Comparison of ENCODE assay signal across 22 mouse cellular contexts in genomic region chr14:10795498-10796075, GRCm38 (mm10).
DNase-seq lines count a peak whose midpoint lies in the region; ATAC-seq lines count a peak whose summit lies in the region.
"Had no signal": no experiment of that assay in that cellular context is flagged by ENCODE, and none has a peak within 500 bp of the region (broad histone marks: within the 10 kb centered on the region; RNA-seq: fewer than 3 reads in every experiment).

No protein-coding gene starts in this region.

- no peak overlapping the region for H3K27ac ChIP-seq in hindbrain, embryonic 14.5 days
- no peak overlapping the region for H3K27ac ChIP-seq in hindbrain, embryonic 12.5 days
- H3K27ac ChIP-seq in midbrain, embryonic 14.5 days (replicated peaks; ENCODE audit: low read depth, low read length), result no peak overlapping the region
- no peak overlapping the region for H3K27ac ChIP-seq in midbrain, embryonic 10.5 days (replicated peaks)
- H3K27ac ChIP-seq in forebrain, embryonic 15.5 days (replicated peaks), result no peak overlapping the region
- H3K27ac ChIP-seq in midbrain, embryonic 16.5 days (ENCODE audit: low read length), result no peak overlapping the region

- H3K27me3 ChIP-seq in hindbrain, embryonic 14.5 days (ENCODE audit: control insufficient read depth, insufficient read depth, low read length), result no peaks in the 10 kb centered on the region
- H3K27me3 ChIP-seq in hindbrain, embryonic 12.5 days, result no peaks in the 10 kb centered on the region
- H3K27me3 ChIP-seq in midbrain, embryonic 14.5 days (ENCODE audit: control insufficient read depth, insufficient read depth, low read length), result no peaks in the 10 kb centered on the region
- H3K27me3 ChIP-seq in midbrain, embryonic 10.5 days (ENCODE audit: low read depth, poor library complexity, severe bottlenecking), result no peaks in the 10 kb centered on the region
- no peaks in the 10 kb centered on the region for H3K27me3 ChIP-seq in forebrain, embryonic 15.5 days
- H3K27me3 ChIP-seq in midbrain, embryonic 16.5 days (ENCODE audit: control insufficient read depth, insufficient read depth, low read depth, low read length), result no peaks in the 10 kb centered on the region
- H3K27me3 ChIP-seq: CH12.LX; heart, embryonic 12.5 days; megakaryocyte, embryonic 14.5 days had no signal

- intact Hi-C loops in left cerebral cortex, postnatal 4 days (cut with DNase I), result no loop called here

- no peaks in the 10 kb centered on the region for H3K36me3 ChIP-seq in hindbrain, embryonic 14.5 days (replicated peaks; ENCODE audit: control insufficient read depth, insufficient read depth)
- no peaks in the 10 kb centered on the region for H3K36me3 ChIP-seq in hindbrain, embryonic 12.5 days
- H3K36me3 ChIP-seq in midbrain, embryonic 14.5 days (ENCODE audit: control insufficient read depth, insufficient read depth, low read length), result no peaks in the 10 kb centered on the region
- H3K36me3 ChIP-seq in midbrain, embryonic 10.5 days, result no peaks in the 10 kb centered on the region
- H3K36me3 ChIP-seq in forebrain, embryonic 15.5 days, result no peaks in the 10 kb centered on the region
- no peaks in the 10 kb centered on the region for H3K36me3 ChIP-seq in midbrain, embryonic 16.5 days (ENCODE audit: control insufficient read depth, insufficient read depth, low read length)
- H3K36me3 ChIP-seq: G1E; heart, embryonic 12.5 days had no signal

- 52% methylated on average over 2 of the region's 2 CpGs for WGBS in hindbrain, embryonic 14.5 days
- WGBS in hindbrain, embryonic 12.5 days, result 73% methylated on average over 2 of the region's 2 CpGs
- WGBS in midbrain, embryonic 14.5 days, result 36% methylated on average over 2 of the region's 2 CpGs
- WGBS in midbrain, embryonic 10.5 days, result 88% methylated on average over 2 of the region's 2 CpGs
- WGBS in forebrain, embryonic 15.5 days, result 20% methylated on average over 2 of the region's 2 CpGs
- 37% methylated on average over 2 of the region's 2 CpGs for WGBS in midbrain, embryonic 16.5 days

- no peak overlapping the region for H3K4me2 ChIP-seq in hindbrain, embryonic 14.5 days (replicated peaks)
- no peak overlapping the region for H3K4me2 ChIP-seq in hindbrain, embryonic 12.5 days (replicated peaks)
- no peak overlapping the region for H3K4me2 ChIP-seq in midbrain, embryonic 14.5 days (ENCODE audit: low read length)
- H3K4me2 ChIP-seq in forebrain, embryonic 15.5 days (replicated peaks), result no peak overlapping the region
- H3K4me2 ChIP-seq in midbrain, embryonic 16.5 days (ENCODE audit: low read length), result no peak overlapping the region
- H3K4me2 ChIP-seq: heart, embryonic 12.5 days had no signal

- H3K4me3 ChIP-seq in hindbrain, embryonic 14.5 days (replicated peaks; ENCODE audit: low read length), result no peak overlapping the region
- H3K4me3 ChIP-seq in hindbrain, embryonic 12.5 days, result no peak overlapping the region
- no peak overlapping the region for H3K4me3 ChIP-seq in midbrain, embryonic 14.5 days (replicated peaks; ENCODE audit: low read depth, low read length)
- no peak overlapping the region for H3K4me3 ChIP-seq in midbrain, embryonic 10.5 days
- no peak overlapping the region for H3K4me3 ChIP-seq in forebrain, embryonic 15.5 days
- H3K4me3 ChIP-seq in midbrain, embryonic 16.5 days (ENCODE audit: low read depth, low read length), result no peak overlapping the region
- H3K4me3 ChIP-seq: heart, embryonic 12.5 days; megakaryocyte, embryonic 14.5 days had no signal

- peak; percentile 57; the same call in 1 of the 2 replicates for ATAC-seq in hindbrain, embryonic 14.5 days (ENCODE audit: low FRiP score)
- ATAC-seq in hindbrain, embryonic 12.5 days (ENCODE audit: low FRiP score), result no peak
- peak; percentile 53; the same call in 1 of the 2 replicates for ATAC-seq in midbrain, embryonic 14.5 days (ENCODE audit: low FRiP score, low TSS enrichment)
- ATAC-seq in forebrain, embryonic 15.5 days (replicated peaks), result peak; percentile 90
- ATAC-seq in midbrain, embryonic 16.5 days, result peak; percentile 54
- ATAC-seq: intestine, postnatal 0 days had no signal

- H3K4me1 ChIP-seq in hindbrain, embryonic 14.5 days (replicated peaks; ENCODE audit: control insufficient read depth, insufficient read depth, low read length), result no peaks in the 10 kb centered on the region
- no peaks in the 10 kb centered on the region for H3K4me1 ChIP-seq in hindbrain, embryonic 12.5 days
- no peaks in the 10 kb centered on the region for H3K4me1 ChIP-seq in midbrain, embryonic 14.5 days (ENCODE audit: control insufficient read depth, insufficient read depth, low read length)
- H3K4me1 ChIP-seq in midbrain, embryonic 10.5 days, result no peaks in the 10 kb centered on the region
- peaks cover 14% of the 10 kb centered on the region for H3K4me1 ChIP-seq in forebrain, embryonic 15.5 days
- H3K4me1 ChIP-seq in midbrain, embryonic 16.5 days (ENCODE audit: control insufficient read depth, insufficient read depth, low read length), result no peaks in the 10 kb centered on the region
- H3K4me1 ChIP-seq: heart, embryonic 12.5 days; megakaryocyte, embryonic 14.5 days had no signal

- no peak overlapping the region for H3K9ac ChIP-seq in hindbrain, embryonic 14.5 days
- no peak overlapping the region for H3K9ac ChIP-seq in hindbrain, embryonic 12.5 days
- H3K9ac ChIP-seq in midbrain, embryonic 14.5 days (replicated peaks; ENCODE audit: low read length), result no peak overlapping the region
- no peak overlapping the region for H3K9ac ChIP-seq in forebrain, embryonic 15.5 days (replicated peaks)
- no peak overlapping the region for H3K9ac ChIP-seq in midbrain, embryonic 16.5 days (ENCODE audit: low read depth, low read length)
- H3K9ac ChIP-seq: heart, embryonic 12.5 days had no signal

- DNase-seq in hindbrain, embryonic 14.5 days (ENCODE audit: low spot score), result peak; percentile 75
- DNase-seq in midbrain, embryonic 14.5 days, result peak; percentile 77
- DNase-seq in midbrain, embryonic 10.5 days (ENCODE audit: low spot score), result no peak
- no peak for DNase-seq in left cerebral cortex, postnatal 4 days
- no peak for DNase-seq in adrenal gland, postnatal 14 days
- DNase-seq: adrenal gland, postnatal 10 days; B cell, adult 2 months; cerebellum, adult 9-10 months; gastrocnemius, postnatal 25 days; heart, adult 18-20 months; heart, postnatal 10 days; kidney, postnatal 36 days; lung, postnatal 10 days; right cerebral cortex, postnatal 25 days had no signal

- no peaks in the 10 kb centered on the region for H3K9me3 ChIP-seq in hindbrain, embryonic 14.5 days (ENCODE audit: control insufficient read depth, low read length)
- H3K9me3 ChIP-seq in hindbrain, embryonic 12.5 days (replicated peaks), result no peaks in the 10 kb centered on the region
- H3K9me3 ChIP-seq in midbrain, embryonic 14.5 days (ENCODE audit: control insufficient read depth, low read length), result no peaks in the 10 kb centered on the region
- H3K9me3 ChIP-seq in midbrain, embryonic 10.5 days (replicated peaks), result no peaks in the 10 kb centered on the region
- no peaks in the 10 kb centered on the region for H3K9me3 ChIP-seq in forebrain, embryonic 15.5 days
- H3K9me3 ChIP-seq in midbrain, embryonic 16.5 days (replicated peaks; ENCODE audit: control insufficient read depth, low read length, poor library complexity, severe bottlenecking), result no peaks in the 10 kb centered on the region
- H3K9me3 ChIP-seq: G1E; heart, embryonic 12.5 days; megakaryocyte, embryonic 14.5 days had no signal

Comparison
In these comparisons a context has a peak if more than half of its experiments do, and no peak if none do; other contexts are left out.
1. DNase-seq: peak in hindbrain, embryonic 14.5 days (single experiment) and midbrain, embryonic 14.5 days (single experiment); none in midbrain, embryonic 10.5 days (single experiment), left cerebral cortex, postnatal 4 days (single experiment) and adrenal gland, postnatal 14 days (single experiment).